In genomic region chr5:53384026-53384425, GRCm38 (mm10) we compare ENCODE assay signal across 26 mouse cellular contexts.
"Had no signal": no experiment of that assay in that cellular context is flagged by ENCODE, and none has a peak within 500 bp of the region (broad histone marks: within the 10 kb centered on the region; RNA-seq: fewer than 3 reads in every experiment).

No protein-coding gene starts in this region.

- H3K4me1 ChIP-seq: hindbrain, embryonic 12.5 days; liver, embryonic 12.5 days had no signal

- H3K36me3 ChIP-seq: heart, embryonic 10.5 days; heart, embryonic 12.5 days; hindbrain, embryonic 10.5 days; hindbrain, embryonic 12.5 days; intestine, embryonic 15.5 days; limb, embryonic 10.5 days; limb, embryonic 12.5 days; liver, embryonic 12.5 days had no signal

- ATAC-seq: hindbrain, embryonic 16.5 days; inflammation-experienced regulatory T-cells, adult 6 months; intestine, embryonic 15.5 days; intestine, postnatal 0 days; liver, embryonic 12.5 days had no signal

- DNase-seq: gastrocnemius, adult 2 months; gastrocnemius, postnatal 10 days; gastrocnemius, postnatal 25 days; heart, adult 18-20 months; heart, postnatal 10 days; heart, postnatal 4 days; kidney, adult 18-20 months; kidney, adult 8-10 months; kidney, postnatal 10 days; kidney, postnatal 25 days; kidney, postnatal 4 days had no signal

- H3K4me3 ChIP-seq: gastrocnemius, adult 2 months; heart, embryonic 10.5 days; heart, embryonic 12.5 days; hindbrain, embryonic 10.5 days; hindbrain, embryonic 12.5 days; intestine, embryonic 15.5 days; layer of hippocampus, adult 2 months; left cerebral cortex, adult 2 months; limb, embryonic 10.5 days; limb, embryonic 12.5 days; liver, embryonic 12.5 days had no signal

- H3K27ac ChIP-seq: gastrocnemius, adult 2 months; heart, embryonic 10.5 days; hindbrain, embryonic 10.5 days; hindbrain, embryonic 12.5 days; hindbrain, embryonic 14.5 days; intestine, embryonic 15.5 days; layer of hippocampus, adult 2 months; left cerebral cortex, adult 2 months; limb, embryonic 10.5 days; limb, embryonic 12.5 days; liver, embryonic 12.5 days; liver, embryonic 14.5 days had no signal
